Mouse (Mus musculus) R1 (cell line): ENCODE results near the gene Zfp691.
A peak's percentile ranks its signal among the peaks of the same experiment; 100 is the strongest.

ENCODE experiments used
- DNase-seq: peaks from one replicate; pipeline ENCODE4 v3.0.0-alpha.2; 2018; ENCODE audit warnings: low read depth, low spot score

The Zfp691 gene

DNA sequence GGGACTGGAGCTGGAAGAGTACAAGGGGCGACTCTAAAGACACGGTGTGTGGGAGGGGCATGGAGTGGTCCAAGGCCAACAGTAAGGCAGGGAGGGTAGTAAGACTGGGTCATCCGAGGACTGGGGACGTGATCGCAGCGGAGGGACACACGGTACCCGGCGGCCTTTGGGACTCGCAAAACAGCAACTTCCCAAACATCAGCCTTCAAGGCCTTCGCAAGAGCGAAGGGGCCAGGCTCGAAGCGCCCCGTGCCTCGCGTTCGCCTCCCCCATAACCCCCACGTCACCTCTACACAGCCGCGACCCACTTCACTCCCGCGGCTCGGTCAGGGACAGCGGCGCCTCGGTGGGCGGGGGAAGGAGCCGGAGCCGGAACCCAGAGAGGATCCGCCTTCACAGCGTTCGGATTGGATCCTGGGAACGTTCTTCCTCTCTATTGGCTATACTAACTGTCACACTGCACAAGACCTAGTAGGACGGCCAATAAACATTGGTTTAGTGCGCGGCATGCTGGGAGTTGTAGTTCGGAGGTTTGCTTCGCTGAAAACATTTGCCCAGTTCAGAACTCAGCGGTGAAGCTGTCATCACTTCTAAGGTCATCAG, at the start of gene Zfp691:
Zfp691 (minus strand) TSS at position 345 of the 603 bp plus-strand sequence.
- DNase-seq = peak; percentile 99

DNA sequence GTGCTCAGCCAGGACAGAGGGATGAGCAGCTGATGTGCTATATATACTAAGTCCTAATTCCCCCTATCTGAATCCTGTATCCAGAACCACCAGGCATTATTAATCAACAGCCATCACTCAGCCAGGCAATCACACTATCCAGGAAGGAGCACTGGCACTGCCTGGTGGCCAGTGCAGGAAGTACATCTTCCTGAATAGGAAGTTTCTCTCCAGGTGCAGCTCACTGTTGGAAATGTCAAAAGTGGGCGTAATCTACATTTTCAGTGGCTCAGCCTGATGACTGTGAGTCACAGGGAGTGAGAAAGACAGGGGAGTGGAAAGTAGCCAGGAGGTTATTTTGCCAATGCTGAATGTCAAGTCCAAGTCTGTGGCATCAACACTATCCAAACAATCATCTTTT, 49.7 kb upstream of the Zfp691 start:
- peak; percentile 89 for DNase-seq

DNA sequence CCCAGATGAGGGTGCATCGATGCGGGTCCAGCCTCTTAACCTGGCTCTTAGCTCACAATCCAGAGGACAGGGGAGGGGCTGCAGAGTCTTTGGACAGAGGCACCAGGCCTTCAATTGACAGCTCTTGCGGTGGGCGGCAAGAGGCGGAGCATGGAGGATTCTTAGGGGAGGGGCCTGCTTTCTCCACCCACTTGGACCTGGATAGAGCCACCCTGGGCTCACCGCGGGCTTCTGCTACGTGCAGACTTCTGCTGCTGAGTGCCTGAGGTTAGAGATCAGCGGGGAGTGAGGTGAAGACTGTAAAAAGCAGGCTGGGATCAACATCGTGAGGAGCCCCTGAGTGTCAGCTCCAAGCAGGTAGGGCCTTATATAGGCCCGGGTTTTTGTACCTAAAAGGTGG, 44.2 kb upstream of the Zfp691 start, which contains the start of gene Tmem269:
Tmem269 (minus strand) TSS at position 49 of the 400 bp plus-strand sequence.
- DNase-seq = peak; percentile 70

DNA sequence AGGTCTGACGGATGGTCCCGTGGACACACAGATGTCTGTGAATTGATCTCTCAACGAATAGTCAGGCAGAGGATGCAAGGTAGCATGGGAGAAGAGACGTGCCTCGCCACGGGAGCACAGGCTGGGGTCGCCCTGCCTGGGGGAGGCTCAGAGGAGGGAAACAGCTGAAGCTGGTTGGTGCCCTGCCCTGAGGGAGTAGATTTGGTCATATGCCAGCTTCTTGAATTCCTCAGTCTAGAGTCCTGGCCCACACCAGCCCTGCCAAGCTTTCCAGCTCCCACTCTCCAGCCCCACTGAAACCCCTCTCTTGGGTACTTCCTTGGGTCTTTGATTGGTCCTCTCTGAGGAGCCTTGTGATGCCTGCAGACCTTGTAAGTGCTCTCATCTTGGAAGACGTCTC, 42.7 kb upstream of the Zfp691 start:
- no peak for DNase-seq

DNA sequence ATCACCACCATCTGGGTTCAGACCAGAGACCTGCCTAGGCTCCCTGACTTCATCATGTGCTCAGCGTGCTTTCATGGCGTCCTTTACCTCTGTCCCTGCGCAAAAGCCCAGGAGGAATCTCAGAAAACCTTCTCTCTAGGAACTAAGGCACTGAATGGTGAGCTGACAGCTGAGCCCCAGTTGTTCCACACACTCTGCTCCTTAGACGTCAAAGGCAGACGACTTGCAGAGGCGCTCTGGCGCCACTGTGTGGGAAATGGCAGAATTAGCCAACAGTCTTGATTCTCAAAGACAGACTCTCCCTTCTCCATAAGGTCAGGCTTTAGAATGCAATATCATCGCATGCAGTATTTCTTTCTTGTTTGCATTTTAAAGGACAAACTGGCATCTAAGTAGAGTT, 30.7 kb upstream of the Zfp691 start:
- DNase-seq = peak; percentile 74

DNA sequence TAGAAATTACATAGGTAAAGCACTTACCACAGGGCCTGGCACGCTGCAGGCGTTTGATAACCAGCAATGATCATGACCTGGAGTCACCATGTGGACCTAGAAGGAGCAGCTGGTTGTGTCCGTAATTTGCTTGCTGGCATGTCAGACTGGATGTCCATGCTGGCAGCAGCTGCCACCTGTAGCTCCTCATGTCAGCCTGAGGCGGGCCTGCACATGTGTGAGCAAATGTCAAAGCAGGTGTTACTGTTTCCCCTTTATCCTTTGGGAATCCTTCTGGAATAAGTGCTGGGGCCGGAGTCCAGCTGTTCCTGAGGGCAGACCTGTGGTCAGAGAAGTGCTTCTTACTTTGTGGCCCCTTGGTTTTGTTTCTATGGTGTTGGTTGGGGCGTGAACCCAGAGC, 24.1 kb upstream of the Zfp691 start:
- no peak for DNase-seq

DNA sequence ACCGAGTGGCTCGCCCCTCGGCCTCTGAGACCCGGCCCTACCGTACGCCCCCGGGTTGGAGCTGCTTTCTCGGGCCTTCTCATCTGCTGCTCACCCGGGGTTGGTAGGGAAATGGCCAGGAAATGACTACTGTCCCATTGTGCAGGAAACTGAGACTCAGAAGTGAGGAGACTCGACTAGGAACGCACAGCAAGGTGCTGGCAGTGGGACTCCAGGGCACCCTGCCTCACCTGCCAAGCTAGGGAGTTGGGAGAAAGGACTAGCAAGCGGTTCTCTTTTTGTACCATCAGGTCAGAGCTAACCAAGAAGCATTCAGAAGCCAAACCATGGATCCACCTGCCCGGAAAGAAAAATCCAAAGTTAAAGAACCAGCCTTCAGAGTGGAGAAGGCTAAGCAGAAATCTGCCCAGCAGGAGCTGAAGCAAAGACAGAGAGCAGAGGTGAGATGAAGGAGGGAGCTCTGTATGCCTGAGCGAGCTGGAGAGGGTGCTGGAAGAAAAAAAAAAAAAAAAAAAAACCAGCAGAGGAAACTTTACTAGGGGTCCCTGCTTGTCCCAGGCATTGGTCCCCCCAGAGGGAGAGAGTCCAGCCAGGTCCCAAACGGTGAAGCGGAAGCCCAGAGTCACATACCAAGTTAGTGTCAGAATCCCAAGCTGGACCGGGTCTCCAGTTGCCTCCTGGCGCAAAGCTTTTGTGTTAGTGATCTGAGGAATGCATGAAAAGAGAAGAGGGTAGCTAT, 21.8 kb upstream of the Zfp691 start:
- peak; percentile 46 for DNase-seq

DNA sequence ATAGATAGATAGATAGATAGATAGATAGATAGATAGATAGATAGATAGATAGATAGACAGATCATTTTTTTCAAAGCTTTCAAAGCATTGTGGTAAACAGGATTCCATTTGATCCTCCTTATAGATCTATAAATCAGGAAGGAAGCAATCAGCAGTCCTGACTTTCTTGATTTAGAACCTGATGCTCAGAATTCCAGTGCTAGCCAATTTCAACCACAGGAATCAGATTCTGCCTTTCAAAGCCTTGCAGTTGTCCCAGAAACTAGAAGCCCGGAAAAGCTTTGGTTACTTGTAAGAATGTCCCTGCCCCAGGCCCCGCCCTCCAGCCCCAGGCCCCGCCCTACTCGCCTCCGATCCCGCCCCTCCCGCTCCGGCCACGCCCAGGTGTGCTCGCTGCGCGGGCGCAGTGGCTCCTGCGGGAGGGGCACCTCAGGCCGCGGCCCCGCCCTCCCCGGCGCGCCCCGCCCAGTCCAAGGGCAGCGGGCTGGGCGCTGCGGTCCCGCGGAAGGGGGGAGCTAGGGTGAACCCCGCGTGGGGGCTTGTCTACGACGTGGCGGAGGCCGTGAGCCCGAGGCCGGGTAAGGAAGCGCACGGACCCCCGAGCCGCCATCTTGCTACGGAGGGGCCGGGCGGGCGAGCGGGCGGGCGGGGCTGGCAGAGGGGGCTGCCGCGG, 21.1 kb upstream of the Zfp691 start, which contains the start of gene Svbp:
Svbp (plus strand) TSS at position 398 of the 673 bp plus-strand sequence.
- peak; percentile 83 for DNase-seq

DNA sequence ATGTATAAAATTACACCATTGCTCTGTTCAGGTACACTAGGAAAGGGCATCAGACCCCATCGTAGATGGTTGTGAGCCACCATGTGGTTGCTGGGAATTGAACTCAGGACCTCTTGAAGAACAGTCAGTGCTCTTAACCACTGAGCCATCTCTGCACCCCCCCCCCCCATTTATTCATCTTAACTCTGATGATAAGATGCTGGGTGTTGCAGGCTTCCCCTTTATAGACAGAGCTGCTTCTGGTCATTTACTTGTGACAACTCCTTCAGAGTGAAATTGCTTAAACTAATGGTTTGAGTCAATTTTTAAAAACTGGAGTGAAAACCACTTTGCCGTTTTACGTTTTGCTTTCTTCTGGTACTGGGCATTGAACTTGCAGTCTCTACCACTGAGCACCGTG, 18.8 kb upstream of the Zfp691 start:
- DNase-seq = no peak

DNA sequence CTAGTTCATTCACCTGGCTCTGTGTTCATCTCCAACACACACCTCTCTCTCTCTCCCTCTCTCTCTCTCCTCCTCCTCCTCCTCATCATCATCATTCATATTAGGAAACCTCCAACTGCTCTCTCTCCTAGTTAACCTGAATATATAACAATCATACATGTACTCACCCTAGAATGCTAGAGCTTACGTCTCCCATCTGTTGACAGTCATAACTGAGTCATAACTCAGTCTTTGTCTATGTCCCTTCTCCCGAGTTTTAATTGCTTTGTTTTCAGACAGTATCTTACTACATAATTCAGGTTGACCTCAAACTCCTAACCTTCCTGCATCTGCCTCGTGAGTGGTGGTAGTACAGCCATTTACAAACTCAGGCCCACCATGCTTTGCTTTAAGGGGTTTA, 17.3 kb upstream of the Zfp691 start:
- DNase-seq = no peak

DNA sequence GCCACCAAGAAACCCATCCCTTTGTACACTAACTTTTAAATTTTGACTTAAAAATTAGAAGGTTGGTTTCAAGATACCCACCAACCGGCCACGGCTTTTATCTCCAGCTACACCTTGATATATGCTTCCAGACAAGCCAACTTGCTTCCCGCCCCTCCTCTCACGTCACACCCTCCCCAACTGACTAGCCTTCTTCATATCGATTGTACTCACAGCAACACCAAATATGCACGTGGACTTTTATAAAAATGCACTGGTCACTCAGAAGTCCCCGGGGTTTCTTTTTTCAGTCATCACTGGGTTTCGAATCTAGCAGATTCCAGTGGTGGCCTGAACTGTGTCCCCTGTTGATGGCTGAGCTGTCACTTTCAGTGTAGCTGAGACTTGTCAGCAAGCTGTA, 16.6 kb upstream of the Zfp691 start:
- DNase-seq = no peak

DNA sequence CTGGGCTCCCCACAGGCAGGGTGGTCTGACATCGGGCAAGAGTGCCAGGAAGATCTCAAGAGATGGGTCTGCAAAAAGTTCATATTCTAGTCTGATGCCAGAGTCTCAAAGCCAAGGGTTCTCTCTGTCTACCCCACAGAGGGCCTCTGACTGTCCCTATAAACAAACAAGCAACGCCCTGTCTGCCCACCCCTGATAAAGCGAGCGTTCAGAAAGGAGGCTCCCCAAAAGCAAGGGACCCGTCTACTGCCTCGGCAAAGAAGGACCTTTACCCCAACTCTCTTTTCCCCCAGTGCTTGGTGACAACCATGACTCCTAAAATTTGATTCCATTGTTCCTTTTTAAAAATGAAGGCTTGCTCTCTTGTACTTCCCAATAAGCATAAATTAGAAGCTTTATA, 15.9 kb upstream of the Zfp691 start, which contains the start of gene Ermap:
Ermap (minus strand) TSS at position 148 of the 400 bp plus-strand sequence.
- no peak for DNase-seq

DNA sequence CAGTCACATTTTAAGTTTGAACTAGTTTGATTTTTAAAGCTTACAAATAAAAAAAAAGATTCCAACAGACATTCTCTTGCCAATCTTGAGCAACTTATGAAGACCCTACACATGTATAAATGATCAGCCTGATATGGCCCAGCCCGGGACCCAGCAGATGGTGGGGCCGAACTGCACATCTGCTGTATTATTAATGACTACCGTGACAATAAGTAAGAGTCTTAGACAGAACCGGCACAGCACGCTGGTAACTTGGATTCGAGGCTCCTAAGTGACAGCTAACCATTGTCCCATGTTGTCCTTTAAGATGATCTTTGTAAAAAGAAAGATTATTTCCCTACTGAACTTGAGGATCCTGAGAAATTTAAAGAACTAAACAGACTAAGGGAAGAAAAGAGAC, 15.4 kb upstream of the Zfp691 start:
- no peak for DNase-seq

DNA sequence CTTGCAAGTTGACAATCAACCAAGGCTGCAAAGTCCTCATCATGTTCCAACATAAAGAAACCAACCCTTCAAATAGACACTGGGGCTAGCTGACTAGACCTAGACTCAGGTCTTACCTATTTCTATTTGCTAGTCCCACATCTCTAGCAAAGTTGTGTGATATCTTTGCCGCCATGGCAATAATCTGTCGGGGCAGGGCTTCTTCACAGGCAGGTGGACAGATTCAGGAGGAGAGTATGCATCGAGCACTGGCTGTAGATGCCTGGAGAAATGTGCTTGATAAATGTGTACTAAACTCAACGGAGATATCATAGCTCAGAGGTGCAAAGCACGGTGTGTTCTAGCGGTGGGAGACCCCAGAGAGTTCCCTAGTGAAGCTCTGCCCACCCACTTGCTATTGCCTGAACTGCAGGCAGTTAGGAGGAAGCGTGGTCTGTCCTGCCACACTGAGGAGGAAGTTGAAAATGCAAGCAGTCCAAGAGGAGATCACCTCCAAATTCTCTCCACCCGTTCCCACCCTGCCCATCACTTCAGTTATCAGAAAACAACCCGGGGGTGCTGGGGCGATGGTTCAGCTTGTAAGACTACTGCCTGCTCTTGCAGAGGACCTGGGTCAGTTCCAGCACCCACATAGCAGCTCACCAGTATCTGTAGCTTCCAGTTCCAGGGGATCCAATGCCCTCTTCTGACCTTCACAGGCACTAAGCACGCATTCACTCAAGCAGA, 14.2 kb upstream of the Zfp691 start:
- DNase-seq = no peak

DNA sequence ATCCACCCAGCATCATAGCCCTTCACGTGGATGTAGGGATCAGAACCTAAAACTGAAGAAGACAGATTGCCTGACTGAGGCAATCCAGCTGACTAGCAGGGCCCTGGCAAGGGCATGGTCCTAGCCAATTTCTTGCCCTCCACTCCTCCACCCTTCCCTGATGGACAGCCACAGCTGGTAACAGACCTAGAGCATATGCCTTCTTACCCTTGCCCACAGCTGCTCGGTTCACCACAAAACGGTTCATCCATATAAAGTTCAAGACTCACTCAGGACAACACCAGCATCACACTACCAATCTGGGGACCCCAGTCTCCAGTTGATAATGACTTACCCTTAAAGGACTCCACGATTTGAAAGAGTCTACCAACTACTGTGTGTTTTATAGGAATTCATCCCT, 11.8 kb upstream of the Zfp691 start:
- no peak for DNase-seq

DNA sequence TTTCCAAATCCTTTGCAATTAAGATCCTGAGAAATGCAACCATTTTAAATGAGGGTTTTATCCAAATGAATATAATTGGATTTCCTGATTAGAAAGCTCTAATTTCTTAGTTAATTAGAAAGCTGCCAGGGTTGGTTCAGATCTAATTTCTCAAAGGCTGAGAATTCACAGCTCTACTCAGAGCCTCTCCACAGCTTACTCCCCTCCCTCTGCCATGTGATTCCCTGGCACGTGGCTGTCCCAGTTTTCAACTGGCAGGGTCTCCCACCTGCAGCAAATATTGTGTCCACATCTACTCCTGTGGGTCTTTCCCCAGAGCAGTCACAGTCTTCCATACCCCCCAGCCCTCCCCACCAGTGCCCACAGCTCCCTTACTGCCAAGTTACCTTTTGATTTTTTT, 9.5 kb upstream of the Zfp691 start:
- DNase-seq = no peak

DNA sequence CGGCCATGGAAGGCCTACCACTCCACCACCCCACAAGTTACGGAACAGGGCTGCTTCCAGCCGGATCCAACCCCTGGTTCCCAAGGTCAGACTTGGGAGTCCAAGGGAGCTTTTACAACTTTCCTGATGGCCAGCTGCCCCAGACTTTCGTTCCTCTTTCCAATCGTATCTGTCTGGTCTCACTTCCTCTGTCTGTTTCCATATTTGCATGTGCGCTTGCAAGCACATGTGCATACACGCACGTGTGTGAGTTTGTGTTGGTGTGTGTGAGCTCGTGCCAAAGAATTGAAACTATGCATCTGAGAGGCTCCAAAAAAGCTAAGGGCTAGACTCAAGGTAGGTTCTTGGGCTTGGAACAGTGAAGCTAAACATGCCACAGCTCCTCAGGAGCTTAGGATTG, 7.5 kb upstream of the Zfp691 start:
- DNase-seq = no peak

DNA sequence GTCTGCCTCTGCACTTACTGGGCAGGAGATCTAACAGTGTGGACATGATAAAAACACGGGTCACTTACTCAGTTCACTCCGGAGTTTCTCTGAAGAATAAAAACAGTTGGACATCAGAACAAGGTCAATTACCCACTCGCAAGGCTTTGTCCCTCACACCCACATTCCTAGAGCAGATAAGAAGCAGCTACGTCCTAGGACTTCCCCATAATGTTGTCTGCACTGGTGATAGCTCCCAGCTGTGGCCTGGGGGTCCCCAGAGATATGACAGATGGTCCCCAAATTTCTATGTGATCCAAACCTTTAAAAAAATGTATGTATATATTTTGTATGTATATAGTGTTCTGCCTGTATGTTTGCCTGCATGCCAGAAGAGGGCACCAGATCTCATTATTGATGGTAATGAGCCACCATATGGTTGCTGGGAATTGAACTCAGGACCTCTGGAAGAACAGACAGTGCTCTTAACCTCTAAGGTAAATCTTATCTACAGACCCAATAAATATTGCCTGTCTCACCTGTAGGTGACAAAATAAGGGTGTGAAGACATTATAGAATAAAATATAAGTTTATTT, 6.2 kb upstream of the Zfp691 start:
- DNase-seq = peak; percentile 53

DNA sequence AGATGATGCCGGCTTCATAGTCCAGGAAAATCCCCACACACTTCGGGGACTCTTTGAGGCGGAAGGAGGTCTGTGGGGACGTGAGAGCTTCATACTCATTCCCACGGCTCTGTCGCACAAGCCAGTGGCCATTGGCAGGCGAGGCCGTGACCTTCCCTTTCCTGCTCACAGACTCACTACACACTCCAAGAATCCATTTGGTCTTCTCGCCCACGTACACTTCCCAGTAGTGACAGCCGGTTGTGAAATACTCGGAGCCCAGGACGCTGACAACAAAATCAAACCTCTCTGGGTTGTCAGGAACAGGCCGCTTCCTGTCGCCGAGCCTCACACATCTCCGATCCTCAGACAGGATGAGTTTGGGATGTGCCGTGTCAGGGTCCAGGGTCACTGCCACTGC, 4.3 kb upstream of the Zfp691 start:
- no peak for DNase-seq

DNA sequence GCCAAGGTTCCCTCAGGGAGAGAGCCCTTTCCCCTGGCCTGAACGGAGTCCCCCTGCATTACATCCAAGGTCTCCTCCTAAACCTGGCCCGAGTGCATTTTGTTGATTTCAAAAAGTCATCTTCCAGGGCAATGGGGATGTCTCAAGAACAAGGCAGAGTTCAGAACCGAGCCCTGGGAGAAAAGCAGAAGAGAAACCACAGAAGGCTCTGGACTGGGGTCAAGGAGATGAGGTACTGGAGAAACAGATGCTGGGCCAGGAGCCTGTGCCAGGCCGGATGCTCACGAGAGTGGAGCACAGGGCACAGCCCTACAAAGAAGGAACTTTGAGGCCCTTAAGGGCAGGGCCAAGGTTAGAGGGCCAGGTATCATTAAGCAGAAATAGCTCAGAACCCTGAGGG, 3.7 kb upstream of the Zfp691 start:
- no peak for DNase-seq

DNA sequence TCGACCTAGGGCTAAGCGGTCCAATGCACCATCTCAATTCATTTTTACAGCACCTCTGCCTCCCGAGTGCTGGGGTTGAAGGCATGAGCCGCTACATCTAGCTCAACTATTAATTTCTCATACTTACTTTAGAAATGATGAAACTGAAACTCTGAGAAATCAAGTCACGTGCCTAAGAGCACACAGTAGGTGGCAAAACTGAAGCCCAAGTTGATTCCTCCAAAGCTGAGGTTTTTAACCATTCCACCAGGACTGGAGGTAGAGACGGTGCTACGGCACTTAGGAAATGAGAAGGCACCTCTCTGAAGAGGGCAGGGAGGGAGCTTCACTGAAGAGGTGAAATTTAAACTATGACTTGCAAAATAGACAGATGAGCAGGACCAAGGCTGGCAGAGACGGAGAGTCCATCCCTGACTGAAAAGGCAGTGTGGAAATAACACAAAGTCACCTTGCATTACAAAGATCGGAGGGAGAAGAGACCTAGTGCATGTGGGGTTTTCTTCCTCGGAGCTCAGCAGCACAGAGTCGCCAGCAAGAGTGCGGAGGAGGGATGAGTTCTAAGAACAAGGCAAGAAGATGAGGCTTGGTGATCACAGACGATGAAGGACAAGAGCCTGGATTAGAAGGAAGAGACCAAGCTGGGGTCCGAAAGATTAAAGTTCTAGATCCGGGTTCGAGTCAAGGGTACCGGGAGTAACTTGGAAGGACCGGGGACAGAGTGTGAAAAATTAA, 910 bp downstream of the Zfp691 start:
- DNase-seq = no peak
